Mouse (Mus musculus) CH12.LX (cell line): ENCODE results near the gene Tmod1. TPM values are rescaled to one million over a fixed set of nuclear protein-coding genes. Genes with fewer than 3 reads are reported as not detected.

Experiments used
- DNase-seq: peaks from one replicate; pipeline ENCODE4 v3.0.0-alpha.2; 2013; ENCODE audit errors: extremely low read depth
- H3K27ac ChIP-seq: 2 replicates; pipeline ENCODE4 v1.5.1; 2012; ENCODE audit warnings: low read depth, mild to moderate bottlenecking, control low read depth, moderate library complexity; ENCODE audit not compliant: insufficient read depth
- H3K27me3 ChIP-seq: replicated peaks from 2 replicates; pipeline ENCODE3; 2012; ENCODE audit warnings: inconsistent platforms
- H3K36me3 ChIP-seq, 2 experiments: replicated peaks in 1 of 2; 2 replicates each; pipeline versions ENCODE3 to v1.6.1; 2012; ENCODE audit warnings: inconsistent platforms in 1 of 2, low read length in 1 of 2, mild to moderate bottlenecking in 1 of 2, mixed read lengths in 1 of 2, moderate library complexity in 1 of 2; ENCODE audit not compliant: control insufficient read depth in 1 of 2, insufficient read depth in 1 of 2
- H3K4me1 ChIP-seq, 2 experiments: 2 replicates each; pipeline ENCODE4 v1.6.1; 2012; ENCODE audit warnings: inconsistent platforms in 1 of 2, moderate library complexity in 1 of 2; ENCODE audit not compliant: insufficient read depth in 2 of 2, control insufficient read depth in 1 of 2
- H3K4me2 ChIP-seq: 2 replicates; pipeline ENCODE4 v1.6.1; 2012; ENCODE audit warnings: low read depth, mild to moderate bottlenecking, control low read depth; ENCODE audit not compliant: poor library complexity, insufficient read depth, severe bottlenecking
- H3K4me3 ChIP-seq, 3 experiments: fragments of 150-350 bp in 1 of 3; sonication (generic) in 1 of 3; replicated peaks in 1 of 3; 2 replicates each; pipeline versions ENCODE3 to v1.5.1; 2011 to 2012; ENCODE audit warnings: low read depth in 2 of 3, low read length in 2 of 3, mild to moderate bottlenecking in 2 of 3, moderate library complexity in 2 of 3, control low read depth in 1 of 3, improper control_type of control experiment in 1 of 3, inconsistent platforms in 1 of 3, mixed read lengths in 1 of 3; ENCODE audit not compliant: poor library complexity in 1 of 3
- H3K79me2 ChIP-seq: replicated peaks from 2 replicates; pipeline ENCODE4 v1.6.1; 2012; ENCODE audit warnings: mild to moderate bottlenecking, moderate library complexity; ENCODE audit not compliant: control insufficient read depth, poor library complexity, insufficient read depth, severe bottlenecking; ENCODE audit errors: extremely low read depth
- H3K9ac ChIP-seq: 2 replicates; pipeline ENCODE4 v1.6.1; 2012; ENCODE audit warnings: low read depth, mild to moderate bottlenecking, control low read depth, moderate library complexity; ENCODE audit not compliant: insufficient read depth
- H3K9me3 ChIP-seq: replicated peaks from 2 replicates; pipeline ENCODE3; 2012; ENCODE audit warnings: low read length, inconsistent platforms, mixed read lengths
- BHLHE40 ChIP-seq: IDR thresholded peaks from 2 replicates; pipeline ENCODE4 v1.6.1; 2011; ENCODE audit warnings: mild to moderate bottlenecking, low read depth, low read length, improper control_type of control experiment
- CTCF ChIP-seq, 2 experiments: IDR thresholded peaks in 1 of 2; conservative IDR thresholded peaks in 1 of 2; 2 replicates each; pipeline ENCODE4 v1.5.1; 2011 to 2012; ENCODE audit warnings: low read depth in 2 of 2, low read length in 2 of 2, improper control_type of control experiment in 1 of 2, inconsistent platforms in 1 of 2, mild to moderate bottlenecking in 1 of 2, moderate library complexity in 1 of 2
- ELF1 ChIP-seq: IDR thresholded peaks from 2 replicates; pipeline ENCODE4 v1.6.1; 2014; ENCODE audit warnings: low read depth, mild to moderate bottlenecking, inconsistent platforms, low read length, improper control_type of control experiment
- EP300 ChIP-seq: IDR thresholded peaks from 2 replicates; pipeline ENCODE4 v1.6.1; 2011; ENCODE audit warnings: low read length, improper control_type of control experiment
- ETS1 ChIP-seq: conservative IDR thresholded peaks from 2 replicates; pipeline ENCODE4 v1.6.1; 2012; ENCODE audit warnings: low read depth, mild to moderate bottlenecking, inconsistent platforms, low read length, improper control_type of control experiment, moderate library complexity
- HCFC1 ChIP-seq: IDR thresholded peaks from 2 replicates; pipeline ENCODE4 v1.6.1; 2012; ENCODE audit warnings: low read depth, mild to moderate bottlenecking, inconsistent platforms, low read length, improper control_type of control experiment
- JUN ChIP-seq: IDR thresholded peaks from 2 replicates; pipeline ENCODE4 v1.6.1; 2011; ENCODE audit warnings: low read depth, mild to moderate bottlenecking, low read length, improper control_type of control experiment, moderate library complexity; ENCODE audit not compliant: insufficient read depth
- JUND ChIP-seq: conservative IDR thresholded peaks from 2 replicates; pipeline ENCODE4 v1.6.1; 2011; ENCODE audit warnings: low read depth, low read length, improper control_type of control experiment
- MAFK ChIP-seq: IDR thresholded peaks from 2 replicates; pipeline ENCODE4 v1.6.1; 2011; ENCODE audit warnings: low read length, improper control_type of control experiment; ENCODE audit not compliant: insufficient replicate concordance
- MEF2A ChIP-seq: IDR thresholded peaks from 2 replicates; pipeline ENCODE4 v1.6.1; 2014; ENCODE audit warnings: low read depth, mild to moderate bottlenecking, inconsistent platforms, low read length, improper control_type of control experiment, borderline replicate concordance
- PAX5 ChIP-seq: IDR thresholded peaks from 2 replicates; pipeline ENCODE4 v1.6.1; 2012; ENCODE audit warnings: low read length, inconsistent platforms, mixed read lengths
- POLR2A ChIP-seq: IDR thresholded peaks from 2 replicates; pipeline ENCODE4 v1.6.1; 2011; ENCODE audit warnings: low read depth, mild to moderate bottlenecking, improper control_type of control experiment, low read length
- POLR2AphosphoS2 ChIP-seq: IDR thresholded peaks from 2 replicates; pipeline ENCODE4 v1.6.1; 2011; ENCODE audit warnings: low read depth, low read length, improper control_type of control experiment
- RAD21 ChIP-seq: IDR thresholded peaks from 2 replicates; pipeline ENCODE4 v1.6.1; 2011; ENCODE audit warnings: low read depth, mild to moderate bottlenecking, low read length, improper control_type of control experiment, moderate library complexity
- SMC3 ChIP-seq: IDR thresholded peaks from 2 replicates; pipeline ENCODE4 v1.6.1; 2011; ENCODE audit warnings: low read depth, low read length, improper control_type of control experiment
- TBP ChIP-seq: conservative IDR thresholded peaks from 2 replicates; pipeline ENCODE4 v1.6.1; 2011; ENCODE audit warnings: low read depth, low read length, improper control_type of control experiment
- TCF12 ChIP-seq: IDR thresholded peaks from 2 replicates; pipeline ENCODE4 v1.6.1; 2014; ENCODE audit warnings: low read depth, mild to moderate bottlenecking, inconsistent platforms, low read length, improper control_type of control experiment
- ZC3H11A ChIP-seq: IDR thresholded peaks from 2 replicates; pipeline ENCODE4 v1.6.1; 2012; ENCODE audit warnings: low read depth, mild to moderate bottlenecking, inconsistent platforms, low read length, improper control_type of control experiment
- ZMIZ1 ChIP-seq: IDR thresholded peaks from 2 replicates; pipeline ENCODE4 v1.6.1; 2012; ENCODE audit warnings: low read depth, mild to moderate bottlenecking, inconsistent platforms, low read length, improper control_type of control experiment
- ZNF384 ChIP-seq: IDR thresholded peaks from 2 replicates; pipeline ENCODE4 v1.6.1; 2012; ENCODE audit warnings: low read depth, low read length, improper control_type of control experiment, inconsistent platforms
- dilution Hi-C: fragments of 300-500 bp; cut with MboI; formaldehyde crosslinking; loops from 2 replicates; pipeline ENCODE4 v1.14.3; 2020; ENCODE audit warnings: low sequenced_read_pairs; ENCODE audit not compliant: extremely low pct_unique_long_range_greater_than_20kb, extremely low pct_ligation_motif_present
- in situ Hi-C: fragments of 300-500 bp; cut with MboI; formaldehyde crosslinking; loops from 3 replicates; pipeline ENCODE4 v1.14.3; 2019; ENCODE audit warnings: low sequenced_read_pairs, low pct_ligation_motif_present, low pct_unique_long_range_greater_than_20kb, mixed read lengths
- polyA plus RNA-seq: library from polyadenylated mRNA; unstranded; fragments of >175 nt; gene quantifications from 2 replicates; pipeline ENCODE4 v1.2.1, GENCODE M21; 2012; ENCODE audit warnings: low read depth; ENCODE audit not compliant: insufficient read length
- total RNA-seq, 2 experiments: library from RNA; depleted of rRNA; stranded (reverse); fragments of 300-350 nt in 1 of 2; fragments of >200 nt in 1 of 2; gene quantifications; 2 replicates each; pipeline ENCODE4 v1.2.3; 2012 to 2014

Tmod1 gene
- total and polyA plus RNA-seq, 3 experiments, result 0.93 to 3.1 (median 2.5) TPM

DNA sequence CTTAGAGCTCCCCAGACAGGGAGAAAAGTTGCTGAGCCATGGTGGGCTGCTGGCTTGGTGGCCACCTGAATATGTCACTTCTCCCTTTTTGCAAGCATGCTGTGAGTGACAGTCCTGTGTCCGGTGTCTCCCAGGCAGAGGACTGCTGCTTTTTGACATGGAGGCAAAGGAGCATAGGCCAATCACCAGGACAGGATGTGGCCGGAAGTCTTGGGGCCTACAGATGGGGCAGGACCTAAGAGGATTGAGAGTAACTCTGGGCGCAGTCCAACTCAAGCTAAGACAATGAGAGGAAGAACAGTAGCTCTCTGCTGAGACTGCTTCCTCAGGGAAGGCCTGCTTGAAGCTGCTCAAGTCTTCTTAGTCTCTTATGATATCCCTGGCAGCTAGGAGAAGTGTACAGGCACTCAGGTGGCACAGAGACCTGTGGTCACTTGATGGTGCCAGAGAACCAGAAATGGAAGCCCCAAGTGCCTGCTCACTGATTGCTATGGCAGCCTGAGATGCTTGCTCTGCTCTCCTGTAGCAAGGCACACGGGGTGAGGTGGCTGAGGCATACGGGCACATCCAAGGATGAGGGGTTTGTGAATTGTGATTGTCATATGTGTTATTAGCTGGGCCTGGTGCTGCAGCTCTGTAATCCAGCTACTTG lies 30.5 kb upstream of the Tmod1 start:
- Histone ChIP-seq H3K27me3 (no peaks in the 10 kb centered on the region), H3K79me2 (no peaks in the 10 kb centered on the region), H3K9me3 (no peaks in the 10 kb centered on the region), H3K4me3 (no peak overlapping the region), H3K9ac (no peak overlapping the region), H3K27ac (no peak overlapping the region), H3K4me2 (no peak overlapping the region), H3K36me3 (peaks cover 0 to 3% of the 10 kb centered on the region in 2 experiments), H3K4me1 (peaks cover 7 to 57% of the 10 kb centered on the region in 2 experiments)
- dilution Hi-C loops, result no loop called here
- in situ Hi-C loops, result loop anchor here (10.0 kb wide), 1 partner anchor 63 kb away; no protein-coding TSS in a partner anchor
- DNase-seq, result no peak
- TF ChIP-seq RAD21 (peak; percentile 58), HCFC1 (no peak), TBP (no peak), SMC3 (peak; percentile 39), CTCF (conservative IDR thresholded peaks at IDR 0.05 in 1 of 2, IDR thresholded peaks at IDR 0.05 in 1 of 2; ENCODE audit: low read depth in 2 of 2, low read length in 2 of 2) (peak in 1 of 2 experiments; percentile 49; a peak in 2 of 4 replicates)

DNA sequence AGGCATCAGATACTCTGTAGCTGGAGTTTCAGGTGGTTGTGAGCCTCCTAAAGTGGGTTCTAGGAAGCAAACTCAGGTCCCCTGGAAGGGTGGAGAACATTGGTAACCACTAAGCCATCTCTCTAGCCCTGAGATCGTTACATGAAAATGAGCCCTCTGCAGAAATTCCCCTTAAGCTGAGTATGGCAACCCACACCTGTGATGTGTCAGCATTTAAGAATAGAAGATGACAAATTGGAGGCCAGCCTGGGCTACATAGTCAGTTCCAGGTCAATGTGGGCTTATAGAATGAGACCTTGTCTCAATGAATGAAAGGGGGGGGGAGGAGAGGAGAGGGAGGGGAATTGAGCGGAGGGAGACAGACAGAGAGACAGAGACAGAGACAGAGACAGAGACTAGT lies 27.0 kb upstream of the Tmod1 start:
- Histone ChIP-seq H3K4me3 (no peak overlapping the region), H3K9me3 (no peaks in the 10 kb centered on the region), H3K4me2 (no peak overlapping the region), H3K27me3 (no peaks in the 10 kb centered on the region), H3K79me2 (no peaks in the 10 kb centered on the region), H3K4me1 (peaks cover 7 to 70% of the 10 kb centered on the region in 2 experiments), H3K36me3 (no peaks in the 10 kb centered on the region), H3K9ac (no peak overlapping the region), H3K27ac (no peak overlapping the region)
- dilution Hi-C loops, result no loop called here
- DNase-seq, result peak; percentile 73
- no peak for TF ChIP-seq ZC3H11A
- TF ChIP-seq MAFK, result 0 out of 2 replicates have a peak, but pooled peaks have one; percentile 46
- TF ChIP-seq HCFC1, result no peak
- no peak for TF ChIP-seq JUND
- TF ChIP-seq BHLHE40, result no peak
- no peak for TF ChIP-seq POLR2A
- TF ChIP-seq ZNF384, result no peak
- TF ChIP-seq ETS1, result peak; percentile 72
- TF ChIP-seq TCF12, result peak; percentile 36; the same call in 1 of the 2 replicates
- peak; percentile 50; the same call in 1 of the 2 replicates for TF ChIP-seq EP300
- no peak for TF ChIP-seq RAD21
- no peak for TF ChIP-seq ZMIZ1
- no peak for TF ChIP-seq ELF1
- TF ChIP-seq MEF2A, result peak; percentile 99
- TF ChIP-seq POLR2AphosphoS2, result no peak
- TF ChIP-seq JUN, result peak; percentile 85
- TF ChIP-seq PAX5, result no peak
- in situ Hi-C loops, result no loop called here
